Mouse (Mus musculus): ENCODE results near the gene Kcnh7. TPM values are rescaled to one million over a fixed set of nuclear protein-coding genes. Genes with fewer than 3 reads are reported as not detected.

Kcnh7 gene
- polyA plus RNA-seq, 1 experiment from 2014 or later: 0.12 TPM

GRCm38 (mm10) chr2:62907688-62908087 is 276.4 kb downstream of the Kcnh7 start:
- Histone ChIP-seq H3K4me1 (ENCODE audit: insufficient read depth) (no peaks in the 10 kb centered on the region), H3K27ac (ENCODE audit: low read depth) (no peak overlapping the region), H3K36me3 (replicated peaks; ENCODE audit: insufficient read depth, low read length) (no peaks in the 10 kb centered on the region), H3K4me2 (ENCODE audit: low read depth, low read length) (no peak overlapping the region), H3K9me3 (ENCODE audit: low read length) (no peaks in the 10 kb centered on the region), H3K4me3 (ENCODE audit: low read depth, low read length) (no peak overlapping the region), H3K9ac (replicated peaks) (no peak overlapping the region), H3K27me3 (ENCODE audit: insufficient read depth, low read length) (no peaks in the 10 kb centered on the region)
- ATAC-seq (no peak), DNase-seq (no peak)
- 57% methylated on average over 3 of the region's 3 CpGs for WGBS (ENCODE audit: insufficient replicate concordance)
- TF ChIP-seq EP300 (IDR thresholded peaks at IDR 0.05; ENCODE audit: low read depth) (no peak), CTCF (IDR thresholded peaks at IDR 0.05; ENCODE audit: low read depth) (no peak)

GRCm38 (mm10) chr2:62902363-62903353 is 281.4 kb downstream of the Kcnh7 start:
- Histone ChIP-seq H3K9me3 (ENCODE audit: low read length) (no peaks in the 10 kb centered on the region), H3K27ac (ENCODE audit: low read depth) (no peak overlapping the region), H3K27me3 (ENCODE audit: insufficient read depth, low read length) (no peaks in the 10 kb centered on the region), H3K4me3 (ENCODE audit: low read depth, low read length) (no peak overlapping the region), H3K9ac (replicated peaks) (no peak overlapping the region), H3K36me3 (replicated peaks; ENCODE audit: insufficient read depth, low read length) (no peaks in the 10 kb centered on the region), H3K4me1 (ENCODE audit: insufficient read depth) (no peaks in the 10 kb centered on the region), H3K4me2 (ENCODE audit: low read depth, low read length) (no peak overlapping the region)
- ATAC-seq (no peak), DNase-seq (no peak)
- TF ChIP-seq CTCF (IDR thresholded peaks at IDR 0.05; ENCODE audit: low read depth) (no peak), EP300 (IDR thresholded peaks at IDR 0.05; ENCODE audit: low read depth) (no peak)
- WGBS (ENCODE audit: insufficient replicate concordance): 54% methylated on average over 1 of the region's 1 CpGs

DNA sequence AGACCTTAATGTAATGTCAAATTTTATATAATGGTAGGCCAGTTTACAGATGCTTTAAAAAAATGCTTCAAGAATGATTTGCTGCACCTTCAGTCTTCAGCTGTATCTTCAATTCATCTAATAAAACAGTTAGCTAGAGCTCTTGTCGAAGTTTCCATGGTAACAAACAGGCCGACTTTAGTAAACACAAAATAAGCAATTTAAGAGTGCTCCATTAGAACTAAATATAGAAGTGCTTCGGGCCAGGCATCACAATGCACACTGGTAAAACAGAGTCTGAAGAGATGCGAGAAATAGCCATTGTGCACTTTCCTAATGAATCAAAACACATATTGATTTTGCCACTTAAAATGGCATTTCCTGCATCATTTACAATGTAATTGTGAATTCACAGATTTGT is 305.3 kb downstream of the Kcnh7 start:
- Histone ChIP-seq H3K27ac (ENCODE audit: low read depth) (no peak overlapping the region), H3K9me3 (ENCODE audit: low read length) (no peaks in the 10 kb centered on the region), H3K4me1 (ENCODE audit: insufficient read depth) (no peaks in the 10 kb centered on the region), H3K4me2 (ENCODE audit: low read depth, low read length) (no peak overlapping the region), H3K4me3 (ENCODE audit: low read depth, low read length) (no peak overlapping the region), H3K36me3 (replicated peaks; ENCODE audit: insufficient read depth, low read length) (no peaks in the 10 kb centered on the region), H3K9ac (replicated peaks) (no peak overlapping the region), H3K27me3 (ENCODE audit: insufficient read depth, low read length) (no peaks in the 10 kb centered on the region)
- no peak for TF ChIP-seq EP300 (IDR thresholded peaks at IDR 0.05; ENCODE audit: low read depth)
- TF ChIP-seq CTCF (IDR thresholded peaks at IDR 0.05; ENCODE audit: low read depth): no peak
- DNase-seq (no peak), ATAC-seq (no peak)
- 74% methylated on average over 4 of the region's 4 CpGs for WGBS (ENCODE audit: insufficient replicate concordance)

DNA sequence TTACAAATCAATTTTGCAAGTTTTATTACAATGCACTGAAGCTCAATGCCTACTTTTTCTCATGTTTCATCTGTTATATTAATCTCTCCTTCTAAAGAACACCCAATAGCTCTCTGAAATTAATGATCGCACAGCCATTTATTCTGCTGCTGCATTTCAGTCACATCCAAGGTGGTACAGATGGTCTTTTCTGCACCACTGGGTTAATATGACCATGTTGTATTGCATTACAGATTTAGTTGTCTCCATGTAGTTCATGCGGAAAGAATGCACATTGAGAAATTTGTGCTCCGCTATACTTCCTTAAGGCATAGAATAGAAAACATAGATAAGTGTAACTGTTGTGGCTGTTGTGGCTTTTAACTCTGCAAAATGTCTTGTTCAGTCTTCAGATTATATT is 328.7 kb downstream of the Kcnh7 start:
- Histone ChIP-seq H3K27me3 (ENCODE audit: insufficient read depth, low read length) (no peaks in the 10 kb centered on the region), H3K9ac (replicated peaks) (no peak overlapping the region), H3K9me3 (ENCODE audit: low read length) (no peaks in the 10 kb centered on the region), H3K36me3 (replicated peaks; ENCODE audit: insufficient read depth, low read length) (no peaks in the 10 kb centered on the region), H3K4me2 (ENCODE audit: low read depth, low read length) (no peak overlapping the region), H3K4me1 (ENCODE audit: insufficient read depth) (no peaks in the 10 kb centered on the region), H3K27ac (ENCODE audit: low read depth) (no peak overlapping the region), H3K4me3 (ENCODE audit: low read depth, low read length) (no peak overlapping the region)
- WGBS (ENCODE audit: insufficient replicate concordance): 84% methylated on average over 3 of the region's 3 CpGs
- DNase-seq (no peak), ATAC-seq (no peak)
- no peak for TF ChIP-seq CTCF (IDR thresholded peaks at IDR 0.05; ENCODE audit: low read depth)
- TF ChIP-seq EP300 (IDR thresholded peaks at IDR 0.05; ENCODE audit: low read depth): no peak

DNA sequence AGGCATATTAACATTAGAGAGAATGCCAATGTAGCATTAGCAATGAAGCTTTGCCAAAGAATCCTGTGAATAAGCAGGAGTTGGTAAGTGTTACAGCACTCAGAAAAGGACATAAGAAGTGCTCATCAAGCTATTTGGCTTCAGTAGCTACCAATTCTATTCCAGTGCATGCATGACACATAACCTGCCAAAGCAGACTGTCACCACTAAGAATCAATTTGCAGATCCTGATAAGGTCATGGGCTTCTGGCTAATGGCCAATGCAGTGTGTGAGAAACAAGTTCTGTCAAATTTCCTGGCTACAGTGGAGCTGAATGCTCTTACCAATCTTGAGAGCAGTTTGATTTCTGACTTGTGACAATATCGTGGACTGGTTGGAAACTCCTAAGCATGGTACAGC is 341.5 kb downstream of the Kcnh7 start:
- H3K4me1 ChIP-seq (ENCODE audit: insufficient read depth): no peaks in the 10 kb centered on the region
- H3K4me3 ChIP-seq (ENCODE audit: low read depth, low read length): no peak overlapping the region
- H3K36me3 ChIP-seq (replicated peaks; ENCODE audit: insufficient read depth, low read length): no peaks in the 10 kb centered on the region
- ATAC-seq (no peak), DNase-seq (no peak)
- H3K4me2 ChIP-seq (ENCODE audit: low read depth, low read length): no peak overlapping the region
- no peaks in the 10 kb centered on the region for H3K27me3 ChIP-seq (ENCODE audit: insufficient read depth, low read length)
- WGBS (ENCODE audit: insufficient replicate concordance): 83% methylated on average over 1 of the region's 1 CpGs
- H3K9me3 ChIP-seq (ENCODE audit: low read length): no peaks in the 10 kb centered on the region
- H3K9ac ChIP-seq (replicated peaks): no peak overlapping the region
- no peak overlapping the region for H3K27ac ChIP-seq (ENCODE audit: low read depth)
- TF ChIP-seq EP300 (IDR thresholded peaks at IDR 0.05; ENCODE audit: low read depth): no peak
- TF ChIP-seq CTCF (IDR thresholded peaks at IDR 0.05; ENCODE audit: low read depth): no peak

DNA sequence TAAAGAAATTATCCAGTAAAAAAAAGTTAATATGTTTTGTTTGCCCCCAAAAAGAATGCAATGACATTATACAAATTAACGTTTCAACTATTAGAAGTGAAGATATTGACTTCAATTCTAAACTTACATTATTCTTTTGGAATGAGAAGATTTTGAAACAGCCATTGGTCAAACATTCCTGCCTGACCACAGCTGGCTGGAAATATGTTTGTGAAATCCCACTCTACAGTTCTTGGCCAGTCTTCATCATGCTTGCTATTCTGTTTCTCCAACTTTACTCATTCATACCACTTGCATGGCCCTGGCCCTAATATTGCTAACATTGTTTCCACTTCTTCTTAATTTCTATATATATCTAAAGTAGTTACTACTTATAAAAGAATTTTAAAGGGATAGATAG is 349.8 kb downstream of the Kcnh7 start:
- Histone ChIP-seq H3K36me3 (replicated peaks; ENCODE audit: insufficient read depth, low read length) (no peaks in the 10 kb centered on the region), H3K9me3 (ENCODE audit: low read length) (no peaks in the 10 kb centered on the region), H3K4me3 (ENCODE audit: low read depth, low read length) (no peak overlapping the region), H3K27ac (ENCODE audit: low read depth) (no peak overlapping the region), H3K9ac (replicated peaks) (no peak overlapping the region), H3K4me2 (ENCODE audit: low read depth, low read length) (no peak overlapping the region), H3K4me1 (ENCODE audit: insufficient read depth) (no peaks in the 10 kb centered on the region), H3K27me3 (ENCODE audit: insufficient read depth, low read length) (no peaks in the 10 kb centered on the region)
- no peak for ATAC-seq
- no peak for DNase-seq
- TF ChIP-seq EP300 (IDR thresholded peaks at IDR 0.05; ENCODE audit: low read depth) (no peak), CTCF (IDR thresholded peaks at IDR 0.05; ENCODE audit: low read depth) (no peak)
- 76% methylated on average over 1 of the region's 1 CpGs for WGBS (ENCODE audit: insufficient replicate concordance)

Measured in liver, postnatal 0 days (tissue).